Mouse (Mus musculus): ENCODE measurements around the gene Wdr90.

Gene Wdr90

GRCm38 (mm10) chr17:25860832-25861703, at the start of gene Wdr90:
Wdr90 (minus strand) TSS chr17:25861501.
- peak; percentile 80 to 88 for DNase-seq (ENCODE audit: low spot score in 2 of 2)

- DNase-seq (ENCODE audit: low spot score in 2 of 2), result no peak
These were observed 46.3 kb upstream of the Wdr90 start for GRCm38 (mm10) chr17:25907640-25908039.

GRCm38 (mm10) chr17:25903061-25903460, 41.8 kb upstream of the Wdr90 start:
- DNase-seq (ENCODE audit: low spot score in 2 of 2), result no peak

- DNase-seq (ENCODE audit: low spot score in 2 of 2), result no peak
These were observed 38.9 kb upstream of the Wdr90 start for GRCm38 (mm10) chr17:25900193-25900592.

GRCm38 (mm10) chr17:25895891-25896290, 34.6 kb upstream of the Wdr90 start:
- DNase-seq (ENCODE audit: low spot score in 2 of 2), result no peak

- DNase-seq (ENCODE audit: low spot score in 2 of 2), result no peak
These were observed 34.1 kb upstream of the Wdr90 start for GRCm38 (mm10) chr17:25895415-25895814.

GRCm38 (mm10) chr17:25893975-25894617, 32.8 kb upstream of the Wdr90 start:
- DNase-seq (ENCODE audit: low spot score in 2 of 2), result peak; percentile 57 to 74

- DNase-seq (ENCODE audit: low spot score in 2 of 2), result no peak
These were observed 27.5 kb upstream of the Wdr90 start for GRCm38 (mm10) chr17:25888837-25889236.

GRCm38 (mm10) chr17:25887467-25887866, 26.2 kb upstream of the Wdr90 start:
- no peak for DNase-seq (ENCODE audit: low spot score in 2 of 2)

- DNase-seq (ENCODE audit: low spot score in 2 of 2), result no peak
These were observed 25.5 kb upstream of the Wdr90 start for GRCm38 (mm10) chr17:25886806-25887205.

GRCm38 (mm10) chr17:25885636-25886035, 24.3 kb upstream of the Wdr90 start:
- no peak for DNase-seq (ENCODE audit: low spot score in 2 of 2)

GRCm38 (mm10) chr17:25883824-25884223, 22.5 kb upstream of the Wdr90 start:
- no peak for DNase-seq (ENCODE audit: low spot score in 2 of 2)

- no peak for DNase-seq (ENCODE audit: low spot score in 2 of 2)
These were observed 22.0 kb upstream of the Wdr90 start for GRCm38 (mm10) chr17:25883268-25883667.

- DNase-seq (ENCODE audit: low spot score in 2 of 2), result no peak
These were observed 21.0 kb upstream of the Wdr90 start for GRCm38 (mm10) chr17:25882306-25882705.

GRCm38 (mm10) chr17:25881691-25882090, 20.4 kb upstream of the Wdr90 start:
- no peak for DNase-seq (ENCODE audit: low spot score in 2 of 2)

GRCm38 (mm10) chr17:25880913-25881641, 19.8 kb upstream of the Wdr90 start:
- no peak for DNase-seq (ENCODE audit: low spot score in 2 of 2)

GRCm38 (mm10) chr17:25880196-25880910, 19.1 kb upstream of the Wdr90 start, which contains the start of gene Wfikkn1:
Wfikkn1 (minus strand) TSS chr17:25880858.
- DNase-seq (ENCODE audit: low spot score in 2 of 2), result no peak

GRCm38 (mm10) chr17:25879750-25880149, 18.4 kb upstream of the Wdr90 start:
- DNase-seq (ENCODE audit: low spot score in 2 of 2), result no peak

GRCm38 (mm10) chr17:25879261-25879660, 18.0 kb upstream of the Wdr90 start:
- peak in 1 of 2 experiments; percentile 46 for DNase-seq (ENCODE audit: low spot score in 2 of 2)

GRCm38 (mm10) chr17:25878611-25879180, 17.4 kb upstream of the Wdr90 start:
- DNase-seq (ENCODE audit: low spot score in 2 of 2), result no peak
